Mouse (Mus musculus): Measurements from ENCODE around the gene Rfx7. TPM values are rescaled to one million over a fixed set of nuclear protein-coding genes. Genes with fewer than 3 reads are reported as not detected.
"Not testable (repeated sequence)": the region's sequence is repeated elsewhere in the genome, so short reads cannot be mapped to it uniquely, and the experiment has no call there.

Gene Rfx7
- polyA plus RNA-seq, 1 experiment from 2014 or later, result 2.5 TPM

GRCm38 (mm10) chr9:72661895-72662661 is 130.0 kb downstream of the Rfx7 start, which contains the start of gene Nedd4:
Nedd4 (plus strand) TSS chr9:72662346.
- ATAC-seq, result peak; percentile 92
- Histone ChIP-seq H3K36me3 (replicated peaks; ENCODE audit: insufficient read depth, low read length) (peaks cover 13% of the 10 kb centered on the region), H3K4me3 (ENCODE audit: low read depth, low read length) (peak within 1 kb of the TSS; percentile 87), H3K27me3 (ENCODE audit: insufficient read depth, low read length) (no peaks in the 10 kb centered on the region), H3K9ac (replicated peaks) (peak within 1 kb of the TSS; percentile 98), H3K27ac (ENCODE audit: low read depth) (peak within 1 kb of the TSS; percentile 99), H3K9me3 (ENCODE audit: low read length) (no peaks in the 10 kb centered on the region), H3K4me2 (ENCODE audit: low read depth, low read length) (peak within 1 kb of the TSS; percentile 79), H3K4me1 (ENCODE audit: insufficient read depth) (peaks cover 29% of the 10 kb centered on the region)
- under 1% methylated on average over 53 of the region's 83 CpGs for WGBS (ENCODE audit: insufficient replicate concordance)
- TF ChIP-seq EP300 (IDR thresholded peaks at IDR 0.05; ENCODE audit: low read depth), result no peak
- peak; percentile 9; the same call in 1 of the 2 replicates for TF ChIP-seq CTCF (IDR thresholded peaks at IDR 0.05; ENCODE audit: low read depth)
- DNase-seq, result peak; percentile 94

DNA sequence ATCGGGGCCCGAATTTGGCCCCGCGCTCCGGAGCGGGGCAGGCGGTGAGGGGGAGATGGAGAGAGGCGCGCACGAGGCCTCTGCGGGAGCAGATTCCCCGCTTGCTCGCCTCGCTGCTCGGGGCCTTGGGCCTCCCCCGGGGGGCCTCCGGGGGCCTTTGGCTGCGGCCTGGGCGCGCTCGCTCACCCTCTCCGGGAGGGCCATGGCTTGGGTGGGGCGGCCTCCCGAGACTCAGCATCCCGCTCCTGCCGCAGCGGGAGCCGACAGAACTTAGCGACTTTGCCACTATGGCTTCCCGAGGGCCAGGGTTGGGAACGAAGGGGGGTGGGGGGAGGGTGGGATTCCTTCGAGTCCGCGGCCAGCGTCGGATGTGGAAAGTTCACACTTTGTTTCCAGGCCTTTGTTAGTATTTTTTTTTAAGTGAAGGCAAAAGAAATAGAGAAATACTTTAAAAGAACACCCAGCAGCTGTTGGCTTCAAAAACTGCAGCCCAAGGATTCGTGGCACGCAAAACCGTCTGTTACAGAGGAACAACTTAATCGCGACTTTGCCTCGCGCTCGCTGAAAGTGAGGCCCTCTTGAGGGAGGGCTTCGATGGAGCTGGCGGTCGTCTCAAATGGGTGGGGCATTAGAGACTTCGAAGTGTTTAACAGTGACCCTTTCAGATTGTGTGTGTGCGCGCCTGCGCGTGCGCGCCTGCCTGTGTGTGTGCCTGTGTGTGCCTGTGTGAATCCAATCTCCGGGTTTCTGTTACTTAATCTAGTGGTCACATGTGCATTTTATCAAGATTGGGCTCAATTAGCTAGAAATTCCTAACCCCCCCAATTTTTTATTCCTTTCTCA is 130.9 kb downstream of the Rfx7 start:
- Histone ChIP-seq H3K27me3 (ENCODE audit: insufficient read depth, low read length) (no peaks in the 10 kb centered on the region), H3K4me2 (ENCODE audit: low read depth, low read length) (peak overlapping the region; percentile 79), H3K27ac (ENCODE audit: low read depth) (peak overlapping the region; percentile 99), H3K4me1 (ENCODE audit: insufficient read depth) (peaks cover 23% of the 10 kb centered on the region), H3K4me3 (ENCODE audit: low read depth, low read length) (peak overlapping the region; percentile 87), H3K9me3 (ENCODE audit: low read length) (no peaks in the 10 kb centered on the region), H3K36me3 (replicated peaks; ENCODE audit: insufficient read depth, low read length) (peaks cover 18% of the 10 kb centered on the region), H3K9ac (replicated peaks) (peak overlapping the region; percentile 98)
- WGBS (ENCODE audit: insufficient replicate concordance), result under 1% methylated on average over 45 of the region's 55 CpGs
- peak; percentile 47 for ATAC-seq
- TF ChIP-seq CTCF (IDR thresholded peaks at IDR 0.05; ENCODE audit: low read depth), result no peak
- DNase-seq, result peak; percentile 82

DNA sequence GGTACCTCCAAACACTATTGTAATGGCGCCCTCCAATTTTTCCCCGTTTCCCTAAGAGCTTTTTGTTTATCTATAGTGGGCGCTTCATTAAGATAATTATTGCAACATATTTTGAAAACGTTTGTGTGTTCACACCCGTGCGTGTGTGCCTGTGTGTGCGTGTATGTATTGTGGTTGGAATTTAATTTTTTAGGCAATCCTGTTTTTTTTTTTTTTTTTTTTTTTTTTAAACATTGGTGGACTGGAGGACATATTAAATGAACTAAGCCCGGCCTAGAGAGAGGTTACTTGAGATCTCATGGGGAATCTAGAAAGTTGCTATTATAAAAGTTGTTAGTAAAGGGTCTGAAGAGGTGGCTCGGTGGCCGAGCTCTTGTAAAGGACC is 131.5 kb downstream of the Rfx7 start:
- WGBS (ENCODE audit: insufficient replicate concordance), result 16% methylated on average over 10 of the region's 10 CpGs
- peak overlapping the region; percentile 98 for H3K9ac ChIP-seq (replicated peaks)

DNA sequence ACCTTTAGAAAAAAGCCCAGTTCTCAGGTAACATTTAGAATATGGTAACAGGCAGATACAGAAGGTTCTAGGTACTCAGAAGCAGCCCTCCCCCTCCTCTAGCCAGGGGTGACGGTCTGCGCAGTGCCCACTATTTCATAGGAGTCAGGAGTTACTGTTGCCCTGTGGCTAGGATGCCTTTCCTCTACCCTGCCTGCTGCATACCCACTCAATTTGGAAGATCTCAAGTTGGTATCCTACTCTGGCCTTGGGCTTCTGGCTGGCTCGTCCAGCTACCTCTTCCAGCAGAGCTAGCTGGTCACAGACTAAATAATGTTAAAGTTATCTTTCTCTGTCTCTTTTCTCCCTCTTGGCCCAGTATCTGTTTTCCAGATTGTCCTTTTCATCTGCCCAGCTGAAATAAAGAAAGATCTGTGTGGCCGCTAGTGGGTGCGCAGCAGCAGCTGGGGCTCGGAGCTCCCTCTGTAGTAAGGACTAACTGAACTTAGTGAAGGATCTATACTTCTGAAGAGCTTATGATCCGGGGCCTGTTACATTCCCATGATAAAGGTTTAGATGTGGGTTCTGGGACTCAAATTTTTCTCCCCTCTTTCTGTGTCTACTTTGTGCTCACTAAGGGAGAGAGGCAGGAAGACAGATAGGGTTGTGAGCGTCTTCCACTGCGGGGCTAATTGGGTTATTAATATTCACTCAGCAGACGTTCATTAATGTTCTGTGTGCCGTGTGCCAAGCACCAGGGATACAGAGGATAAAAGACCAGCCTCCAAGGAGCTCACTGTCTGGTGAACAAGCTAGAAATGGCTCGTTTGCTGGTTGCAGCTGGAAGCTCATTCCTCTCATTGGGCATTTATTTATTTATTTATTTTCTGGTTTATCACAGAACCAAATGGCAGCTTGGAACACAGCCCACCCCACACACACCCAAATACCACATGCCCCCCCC is 132.6 kb downstream of the Rfx7 start:
- no peak for ATAC-seq
- no peaks in the 10 kb centered on the region for H3K9me3 ChIP-seq (ENCODE audit: low read length)
- peak overlapping the region; percentile 87 for H3K4me3 ChIP-seq (ENCODE audit: low read depth, low read length)
- no peak for DNase-seq
- H3K27ac ChIP-seq (ENCODE audit: low read depth), result peak overlapping the region; percentile 99; the same call in 1 of the 2 replicates
- H3K4me1 ChIP-seq (ENCODE audit: insufficient read depth), result peaks cover 20% of the 10 kb centered on the region
- peak overlapping the region; percentile 98 for H3K9ac ChIP-seq (replicated peaks)
- H3K27me3 ChIP-seq (ENCODE audit: insufficient read depth, low read length), result no peaks in the 10 kb centered on the region
- H3K36me3 ChIP-seq (replicated peaks; ENCODE audit: insufficient read depth, low read length), result peaks cover 23% of the 10 kb centered on the region
- peak overlapping the region; percentile 79 for H3K4me2 ChIP-seq (ENCODE audit: low read depth, low read length)
- WGBS (ENCODE audit: insufficient replicate concordance), result 66% methylated on average over 12 of the region's 12 CpGs
- no peak for TF ChIP-seq EP300 (IDR thresholded peaks at IDR 0.05; ENCODE audit: low read depth)
- TF ChIP-seq CTCF (IDR thresholded peaks at IDR 0.05; ENCODE audit: low read depth), result no peak; the same call in 1 of the 2 replicates

More for the DNA sequence above, 131.5 kb downstream of the Rfx7 start:
- TF ChIP-seq EP300 (IDR thresholded peaks at IDR 0.05; ENCODE audit: low read depth), result no peak
- TF ChIP-seq CTCF (IDR thresholded peaks at IDR 0.05; ENCODE audit: low read depth), result no peak
- ATAC-seq (no peak), DNase-seq (no peak)
- peak overlapping the region; percentile 87 for H3K4me3 ChIP-seq (ENCODE audit: low read depth, low read length)
- H3K27ac ChIP-seq (ENCODE audit: low read depth), result peak overlapping the region; percentile 99
- H3K4me2 ChIP-seq (ENCODE audit: low read depth, low read length), result peak overlapping the region; percentile 79
- no peaks in the 10 kb centered on the region for H3K9me3 ChIP-seq (ENCODE audit: low read length)
- H3K4me1 ChIP-seq (ENCODE audit: insufficient read depth), result peaks cover 23% of the 10 kb centered on the region
- peaks cover 18% of the 10 kb centered on the region for H3K36me3 ChIP-seq (replicated peaks; ENCODE audit: insufficient read depth, low read length)
- no peaks in the 10 kb centered on the region for H3K27me3 ChIP-seq (ENCODE audit: insufficient read depth, low read length)

- ATAC-seq (no peak), DNase-seq (no peak)
- Histone ChIP-seq H3K36me3 (replicated peaks; ENCODE audit: insufficient read depth, low read length) (peaks cover 30% of the 10 kb centered on the region), H3K27me3 (ENCODE audit: insufficient read depth, low read length) (no peaks in the 10 kb centered on the region), H3K4me1 (ENCODE audit: insufficient read depth) (peaks cover 19% of the 10 kb centered on the region), H3K4me2 (ENCODE audit: low read depth, low read length) (0 out of 2 replicates have a peak overlapping the region, but pooled peaks have one; percentile 79), H3K4me3 (ENCODE audit: low read depth, low read length) (no peak overlapping the region), H3K9ac (replicated peaks) (no peak overlapping the region), H3K9me3 (ENCODE audit: low read length) (no peaks in the 10 kb centered on the region), H3K27ac (ENCODE audit: low read depth) (peak overlapping the region; percentile 37; the same call in 1 of the 2 replicates)
- no peak for TF ChIP-seq CTCF (IDR thresholded peaks at IDR 0.05; ENCODE audit: low read depth)
- no peak for TF ChIP-seq EP300 (IDR thresholded peaks at IDR 0.05; ENCODE audit: low read depth)
- 64% methylated on average over 7 of the region's 7 CpGs for WGBS (ENCODE audit: insufficient replicate concordance)
Measured at GRCm38 (mm10) chr9:72665517-72665916, 133.5 kb downstream of the Rfx7 start.

DNA sequence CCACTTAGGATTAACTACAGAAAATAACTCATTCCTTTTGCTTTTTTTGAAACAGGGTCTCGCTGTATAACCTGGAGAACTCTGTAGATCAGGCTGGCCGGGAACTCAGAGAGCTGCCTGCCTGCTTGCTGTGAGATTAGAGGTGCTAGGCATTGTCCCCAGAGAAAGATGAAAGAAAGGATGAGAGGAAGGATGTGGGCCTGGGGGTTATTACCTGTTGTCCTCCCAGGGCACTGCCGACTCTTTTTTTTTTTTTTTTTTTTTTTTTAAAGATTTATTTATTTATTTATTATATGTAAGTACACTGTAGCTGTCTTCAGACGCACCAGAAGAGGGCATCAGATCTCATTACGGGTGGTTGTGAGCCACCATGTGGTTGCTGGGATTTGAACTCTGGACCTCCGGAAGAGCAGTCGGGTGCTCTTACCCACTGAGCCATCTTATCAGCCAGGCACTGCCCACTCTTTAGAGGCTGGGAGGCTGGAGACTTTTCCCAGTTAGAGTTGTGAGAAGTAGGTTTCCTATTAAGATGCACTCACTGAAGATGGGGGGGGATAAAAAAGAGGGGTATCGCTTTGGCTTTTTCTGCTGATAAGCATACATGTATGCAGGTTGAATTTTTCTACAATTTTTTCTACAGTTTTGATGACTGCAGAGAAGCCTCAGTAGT is 134.4 kb downstream of the Rfx7 start:
- ATAC-seq; H3K27ac ChIP-seq (ENCODE audit: low read depth); DNase-seq; H3K4me2 ChIP-seq (ENCODE audit: low read depth, low read length); H3K4me3 ChIP-seq (ENCODE audit: low read depth, low read length); H3K9ac ChIP-seq (replicated peaks); H3K27me3 ChIP-seq (ENCODE audit: insufficient read depth, low read length); H3K9me3 ChIP-seq (ENCODE audit: low read length): not testable (repeated sequence)
- WGBS (ENCODE audit: insufficient replicate concordance), result 78% methylated on average over 6 of the region's 8 CpGs
- H3K4me1 ChIP-seq (ENCODE audit: insufficient read depth), result peaks cover 15% of the 10 kb centered on the region
- H3K36me3 ChIP-seq (replicated peaks; ENCODE audit: insufficient read depth, low read length), result peaks cover 35% of the 10 kb centered on the region
